Mouse (Mus musculus) adrenal gland, postnatal 14 days (tissue): ENCODE results near the gene Dntt. TPM values are rescaled to one million over a fixed set of nuclear protein-coding genes. Genes with fewer than 3 reads are reported as not detected.
A peak's percentile ranks its signal among the peaks of the same experiment; 100 is the strongest.

Experiments
- DNase-seq: peaks from one replicate; pipeline ENCODE4 v3.0.0; 2021; ENCODE audit warnings: mixed read lengths
- total RNA-seq: library from RNA; stranded (reverse); gene quantifications from 2 replicates; pipeline ENCODE4 v1.2.3, GENCODE M21; 2021

Dntt gene
- total RNA-seq, 1 experiment from 2014 or later = 0.89 TPM

- DNase-seq = peak; percentile 54
Observed at GRCm38 (mm10) chr19:41053530-41053929, 24.5 kb downstream of the Dntt start.

- no peak for DNase-seq
Observed at GRCm38 (mm10) chr19:41054702-41055101, 25.6 kb downstream of the Dntt start.

GRCm38 (mm10) chr19:41071500-41071899 is 42.4 kb downstream of the Dntt start:
- DNase-seq = peak; percentile 92

- no peak for DNase-seq
Observed at GRCm38 (mm10) chr19:41073746-41074455, 44.8 kb downstream of the Dntt start.

GRCm38 (mm10) chr19:41076906-41077305 is 47.8 kb downstream of the Dntt start, which contains the start of gene Opalin:
TSS of gene Opalin (minus strand) at chr19:41077113.
- no peak for DNase-seq

GRCm38 (mm10) chr19:41081589-41081988 is 52.5 kb downstream of the Dntt start:
- no peak for DNase-seq

GRCm38 (mm10) chr19:41083646-41084045 is 54.6 kb downstream of the Dntt start:
- DNase-seq = no peak

- no peak for DNase-seq
Observed at GRCm38 (mm10) chr19:41086289-41086688, 57.2 kb downstream of the Dntt start.

- peak; percentile 82 for DNase-seq
Observed at GRCm38 (mm10) chr19:41086700-41087099, 57.6 kb downstream of the Dntt start.

GRCm38 (mm10) chr19:41087901-41088300 is 58.8 kb downstream of the Dntt start:
- DNase-seq = no peak

GRCm38 (mm10) chr19:41088491-41088890 is 59.4 kb downstream of the Dntt start:
- no peak for DNase-seq

GRCm38 (mm10) chr19:41089833-41090232 is 60.8 kb downstream of the Dntt start:
- DNase-seq = peak; percentile 64

GRCm38 (mm10) chr19:41091901-41092300 is 62.8 kb downstream of the Dntt start:
- no peak for DNase-seq

- no peak for DNase-seq
Observed at GRCm38 (mm10) chr19:41097038-41097437, 68.0 kb downstream of the Dntt start.

- no peak for DNase-seq
Observed at GRCm38 (mm10) chr19:41100863-41101262, 71.8 kb downstream of the Dntt start.

- peak; percentile 79 for DNase-seq
Observed at GRCm38 (mm10) chr19:41101390-41101789, 72.3 kb downstream of the Dntt start.

GRCm38 (mm10) chr19:41104922-41105321 is 75.8 kb downstream of the Dntt start:
- peak; percentile 52 for DNase-seq

- DNase-seq = no peak
Observed at GRCm38 (mm10) chr19:41107530-41107929, 78.5 kb downstream of the Dntt start.

GRCm38 (mm10) chr19:41108666-41109065 is 79.6 kb downstream of the Dntt start:
- no peak for DNase-seq

Other genes starting within 250 kb of the Dntt start
- gene Ccnj, start 198.0 kb upstream of the Dntt start, total RNA-seq = 5.7 and 7.6 TPM in 2 replicates
- gene Zfp518a, start 134.6 kb upstream of the Dntt start, total RNA-seq = 12.8 and 15.2 TPM in 2 replicates
- gene Blnk, start 34.7 kb upstream of the Dntt start, total RNA-seq = 1.7 and 4.8 TPM in 2 replicates
- gene Opalin, start 47.8 kb downstream of the Dntt start, total RNA-seq = not detected in 2 replicates
- gene Tll2, start 177.6 kb downstream of the Dntt start, total RNA-seq = 0.49 TPM in 1 of 2 replicates, not detected in the other
- 155 and 156 TPM in 2 replicates for gene Tm9sf3, start 234.7 kb downstream of the Dntt start, total RNA-seq